Mouse (Mus musculus) left cerebral cortex, adult 6 months (tissue): ENCODE data around the gene Tmed11. TPM values are rescaled to one million over a fixed set of nuclear protein-coding genes. Genes with fewer than 3 reads are reported as not detected.

Experiments used
- long read RNA-seq, 2 experiments: library from polyadenylated mRNA; unstranded; transcript quantifications; one replicate each; pipeline ENCODE4 v2.0.0; 2019 to 2020
- polyA plus RNA-seq: library from polyadenylated mRNA; unstranded; fragments of <200 nt; fragmentation: Nextera tagmentation; gene quantifications from 2 replicates; pipeline ENCODE4 v1.2.3, GENCODE M21; 2021

Tmed11 gene
- polyA plus RNA-seq, result not detected in 2 replicates
- long read RNA-seq, experiment 1, result 0 reads
- long read RNA-seq, experiment 2, result 0 reads

GRCm38 (mm10) chr5:108795263-108795662, at the start of gene Tmed11:
Gene Tmed11 (minus strand): TSS chr5:108795363.

GRCm38 (mm10) chr5:108808750-108809149, 13.6 kb upstream of the Tmed11 start, which contains the start of gene Vmn2r8:
Gene Vmn2r8 (minus strand): TSS chr5:108808850.

GRCm38 (mm10) chr5:108774630-108775306, 20.4 kb downstream of the Tmed11 start, which contains the start of gene Rnf212:
Gene Rnf212 (minus strand): TSS chr5:108774982.

Other genes starting within 250 kb of the Tmed11 start
- gene Cplx1, start 245.3 kb downstream of the Tmed11 start, polyA plus RNA-seq, result 245 and 495 TPM in 2 replicates
- gene Gak, start 165.6 kb downstream of the Tmed11 start, polyA plus RNA-seq, result 28.3 and 58.4 TPM in 2 replicates
- gene Tmem175, start 165.6 kb downstream of the Tmed11 start, polyA plus RNA-seq, result 39.3 and 41.3 TPM in 2 replicates
- gene Idua, start 135.0 kb downstream of the Tmed11 start, polyA plus RNA-seq, result 9.7 and 10.1 TPM in 2 replicates
- gene Dgkq, start 125.7 kb downstream of the Tmed11 start, polyA plus RNA-seq, result 4.0 and 4.8 TPM in 2 replicates
- 0.74 and 0.97 TPM in 2 replicates for gene Slc26a1, start 119.8 kb downstream of the Tmed11 start, polyA plus RNA-seq
- 3.9 and 4.5 TPM in 2 replicates for gene Fgfrl1, start 103.0 kb downstream of the Tmed11 start, polyA plus RNA-seq
- gene Rnf212, start 20.4 kb downstream of the Tmed11 start, polyA plus RNA-seq, result not detected in 2 replicates
- gene Vmn2r8, start 13.5 kb upstream of the Tmed11 start, polyA plus RNA-seq, result not detected in 2 replicates
- not detected in 2 replicates for gene Vmn2r9, start 57.2 kb upstream of the Tmed11 start, polyA plus RNA-seq
- not detected in 2 replicates for gene Vmn2r10, start 211.2 kb upstream of the Tmed11 start, polyA plus RNA-seq